Mouse (Mus musculus): ENCODE results near the gene Myh9.

- TF ChIP-seq HCFC1 (IDR thresholded peaks at IDR 0.05; ENCODE audit: borderline replicate concordance, insufficient read depth, low read length): no peak
- no peak for TF ChIP-seq ZC3H11A (IDR thresholded peaks at IDR 0.05; ENCODE audit: borderline replicate concordance, low read depth, low read length)
Observed at GRCm38 (mm10) chr15:77812578-77812977, 29.4 kb downstream of the Myh9 start.

Measured in ES-E14 (cell line).